Mouse (Mus musculus): Measurements from ENCODE around the gene Hsd3b7.

DNA sequence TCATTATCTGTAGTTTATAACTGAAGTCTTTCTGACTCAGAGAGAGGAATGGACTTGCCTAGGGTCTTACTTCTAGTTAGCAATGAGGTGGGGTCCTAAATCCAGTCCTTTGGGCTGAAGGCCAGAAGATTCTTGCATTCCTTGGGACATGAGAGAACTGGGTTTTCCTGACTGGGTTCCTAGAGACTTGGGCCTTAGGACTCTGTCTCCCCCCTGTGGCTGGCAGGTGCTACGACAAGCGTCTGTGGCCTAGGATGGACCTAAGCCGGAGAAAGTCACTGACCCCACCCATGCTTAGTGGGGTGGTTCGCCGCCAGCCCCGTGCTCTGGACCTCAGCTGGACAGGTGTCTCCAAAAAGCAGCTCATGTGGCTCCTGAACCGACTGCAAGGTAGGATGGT lies 39.4 kb upstream of the Hsd3b7 start:
- TF ChIP-seq ZNF384 (IDR thresholded peaks at IDR 0.05; ENCODE audit: low read depth, low read length) (no peak), MAFK (IDR thresholded peaks at IDR 0.05; ENCODE audit: insufficient read depth, low read depth, low read length) (no peak), HCFC1 (IDR thresholded peaks at IDR 0.05; ENCODE audit: borderline replicate concordance, insufficient read depth, low read length) (no peak)

Data from ES-E14 (cell line).